Mouse (Mus musculus) A20 (cell line): Measurements from ENCODE around the gene Anks1b.

Source experiments
- DNase-seq: peaks from one replicate; pipeline ENCODE4 v3.0.0-alpha.2; 2011; ENCODE audit warnings: low read depth, low spot score

The Anks1b gene

GRCm38 (mm10) chr10:90808616-90809310 is 935.5 kb downstream of the Anks1b start:
- DNase-seq, result no peak

DNA sequence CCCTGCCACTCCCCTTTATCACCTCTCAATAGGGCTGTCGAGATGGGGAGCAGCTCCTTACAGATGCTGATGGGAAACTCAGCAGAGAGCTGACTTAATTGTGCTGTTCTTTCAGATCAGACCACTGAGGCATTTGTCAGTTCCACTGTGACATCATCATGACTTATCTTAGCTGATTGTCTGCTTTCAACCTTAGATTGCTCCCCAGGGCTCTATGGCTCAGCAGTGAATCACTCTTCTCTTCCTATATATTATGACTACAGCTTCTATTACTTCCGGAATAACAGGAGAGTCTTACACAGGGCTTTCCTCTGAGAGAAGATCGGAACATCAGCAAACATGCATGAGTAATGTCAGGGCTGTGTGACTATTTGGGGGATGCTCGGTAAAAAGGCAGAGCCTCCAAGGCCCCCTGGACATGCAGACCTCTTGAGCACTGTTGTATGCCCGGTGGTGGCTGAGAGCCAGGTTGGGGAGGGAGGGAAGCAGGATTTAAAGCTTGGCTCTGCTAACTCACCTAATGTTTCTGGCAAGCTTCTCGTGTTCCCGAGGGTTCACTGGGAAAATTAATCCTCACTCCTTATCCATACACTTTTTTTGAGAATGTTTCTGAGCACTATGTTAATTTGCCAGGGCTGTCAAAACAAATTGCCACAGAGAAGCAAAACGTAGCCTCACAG is 936.7 kb downstream of the Anks1b start:
- DNase-seq, result no peak

DNA sequence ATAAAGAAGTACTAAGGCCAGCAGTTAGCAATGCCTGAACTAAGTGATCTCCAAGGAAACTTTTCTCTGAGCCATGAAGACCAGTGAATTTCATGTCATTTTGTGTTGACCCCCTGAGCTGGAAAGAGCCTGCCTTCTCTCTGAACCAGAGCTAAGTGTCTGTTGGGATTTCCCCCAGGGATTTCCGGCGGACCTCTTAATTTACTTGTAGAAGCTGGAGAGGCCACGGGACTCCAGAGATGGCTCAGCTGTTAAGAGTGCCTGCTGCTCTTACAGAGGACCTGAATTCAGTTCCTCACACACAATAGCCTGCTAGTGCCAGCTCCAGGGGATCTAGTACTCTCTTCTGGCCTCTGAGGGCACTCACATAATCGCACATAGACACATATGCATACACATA is 938.1 kb downstream of the Anks1b start:
- no peak for DNase-seq

- DNase-seq, result no peak
Measured at GRCm38 (mm10) chr10:90813326-90813725, 940.0 kb downstream of the Anks1b start.

GRCm38 (mm10) chr10:90814412-90814811 is 941.1 kb downstream of the Anks1b start:
- no peak for DNase-seq

GRCm38 (mm10) chr10:90818246-90818937 is 945.1 kb downstream of the Anks1b start:
- no peak for DNase-seq

DNA sequence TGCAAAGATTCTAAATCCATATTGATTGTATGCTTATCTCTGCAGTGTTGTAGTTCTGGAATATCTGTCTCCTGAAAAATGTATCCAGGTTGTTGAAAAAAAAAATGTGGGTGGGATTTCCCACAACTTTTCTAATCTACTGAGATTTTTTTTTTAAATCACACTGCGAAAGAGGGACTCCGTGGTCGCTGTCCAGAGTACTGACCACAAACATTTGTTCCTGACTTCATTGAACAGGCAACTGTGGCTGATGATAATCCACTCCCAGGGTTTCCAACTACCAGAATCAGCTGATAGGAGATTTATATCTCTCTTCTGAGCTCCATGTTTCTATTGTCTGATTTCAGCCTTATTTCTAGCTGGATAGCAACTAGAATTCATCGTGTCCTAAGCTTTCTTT is 950.1 kb downstream of the Anks1b start:
- DNase-seq, result no peak

- no peak for DNase-seq
Measured at GRCm38 (mm10) chr10:90824692-90825091, 951.4 kb downstream of the Anks1b start.

DNA sequence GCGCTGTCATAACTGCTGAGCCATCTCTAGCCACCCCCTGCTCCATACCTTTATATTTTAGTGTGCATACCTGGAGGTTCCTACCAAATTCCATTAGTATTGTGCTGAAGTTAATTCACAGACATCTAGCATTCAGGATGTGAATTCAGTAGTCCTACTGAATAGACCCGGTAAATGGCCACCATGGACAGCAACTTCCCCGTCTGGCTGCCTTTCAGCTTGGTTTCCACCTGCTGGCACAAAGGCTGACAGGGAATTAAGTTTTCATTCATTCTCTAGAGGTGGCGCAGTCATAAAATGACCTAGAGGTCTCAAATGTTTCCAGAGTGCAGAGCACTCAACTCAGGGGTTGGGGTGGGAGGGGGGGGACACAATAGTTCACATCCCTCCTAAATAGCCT is 953.6 kb downstream of the Anks1b start:
- no peak for DNase-seq

DNA sequence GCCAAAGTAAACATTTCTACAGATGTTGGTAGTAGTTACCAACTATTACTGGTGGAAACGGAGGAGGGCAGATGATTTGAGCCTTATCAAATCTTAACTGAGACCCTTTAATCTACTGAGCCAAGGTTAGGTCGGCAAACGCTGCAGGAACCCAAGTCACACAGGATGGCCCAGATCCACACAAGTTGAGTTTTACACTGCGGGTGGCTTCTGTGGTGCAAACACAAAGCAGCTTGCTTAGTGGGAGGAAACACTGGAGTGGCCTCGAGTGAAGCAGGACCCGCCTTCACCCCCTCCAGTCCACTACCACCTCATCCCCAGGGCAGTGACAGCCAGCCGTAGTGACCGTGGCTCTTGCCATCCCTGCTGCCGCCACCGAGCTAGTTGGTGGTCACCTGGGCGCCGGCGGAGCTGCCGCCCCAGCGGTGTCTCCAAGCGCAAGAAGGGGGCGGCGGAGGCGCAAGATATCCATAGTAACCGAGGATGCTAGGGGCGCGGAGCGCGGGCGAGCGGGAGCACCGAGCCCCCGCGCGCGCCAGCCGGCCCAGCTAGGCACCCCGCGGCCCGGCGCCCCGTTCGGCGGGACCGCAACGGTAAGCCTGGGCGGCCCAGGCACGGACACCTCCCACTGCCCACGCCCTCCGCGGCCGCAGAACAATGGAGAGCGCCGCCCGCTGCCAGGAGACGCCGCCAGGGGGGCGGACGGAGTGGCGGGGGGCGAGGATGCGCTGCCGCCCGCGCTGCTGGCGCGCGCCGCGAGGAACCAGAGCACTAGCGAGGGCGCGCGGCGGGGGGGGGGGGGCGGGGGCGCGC is 955.5 kb downstream of the Anks1b start:
- DNase-seq, result no peak

DNA sequence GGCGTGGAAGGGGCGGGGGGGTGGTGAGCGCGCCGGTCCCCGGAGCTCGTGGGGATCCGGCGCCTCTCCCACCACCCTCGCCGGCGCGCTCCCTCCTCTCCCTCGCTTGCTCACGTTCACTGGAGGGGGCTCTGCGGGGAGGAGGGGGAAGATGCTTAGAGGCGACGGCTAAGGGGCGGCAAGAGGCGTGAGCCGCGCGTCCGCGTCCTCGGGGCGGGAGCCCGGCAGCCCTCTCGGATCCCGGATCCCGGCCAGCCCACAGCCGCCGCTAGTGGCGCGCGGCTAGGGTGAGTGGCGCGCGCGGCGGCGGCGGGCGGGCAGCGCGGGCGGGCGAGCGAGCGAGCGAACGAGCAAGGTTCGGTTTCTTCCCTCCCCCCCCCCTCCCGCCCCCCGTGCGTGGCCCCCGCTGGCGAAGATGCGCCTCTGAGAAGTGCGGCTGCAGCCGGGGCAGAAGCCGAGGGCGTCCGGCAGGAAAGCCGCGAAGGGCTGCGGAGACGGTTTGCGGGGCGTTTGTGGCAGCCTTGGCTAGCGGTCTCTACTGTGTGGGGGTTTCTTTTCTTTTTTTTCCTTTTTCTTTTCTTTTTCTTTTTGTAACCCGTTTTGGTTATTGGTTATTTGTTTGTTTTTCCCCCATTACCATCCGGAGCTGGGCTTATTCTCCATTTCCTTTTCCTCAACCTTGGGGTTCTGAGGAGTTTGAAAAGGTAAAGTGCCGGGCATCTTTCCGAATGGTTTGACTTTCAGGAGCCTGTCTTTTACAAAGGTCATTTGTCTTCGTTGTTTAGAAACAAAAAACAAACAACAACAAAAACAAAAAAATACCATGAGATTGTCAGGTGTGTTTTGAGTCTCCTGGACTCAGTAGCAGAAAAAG is 956.3 kb downstream of the Anks1b start:
- no peak for DNase-seq

- DNase-seq, result no peak
Measured at GRCm38 (mm10) chr10:90830268-90830585, 956.9 kb downstream of the Anks1b start.

GRCm38 (mm10) chr10:90830591-90831287 is 957.4 kb downstream of the Anks1b start:
- DNase-seq, result no peak

DNA sequence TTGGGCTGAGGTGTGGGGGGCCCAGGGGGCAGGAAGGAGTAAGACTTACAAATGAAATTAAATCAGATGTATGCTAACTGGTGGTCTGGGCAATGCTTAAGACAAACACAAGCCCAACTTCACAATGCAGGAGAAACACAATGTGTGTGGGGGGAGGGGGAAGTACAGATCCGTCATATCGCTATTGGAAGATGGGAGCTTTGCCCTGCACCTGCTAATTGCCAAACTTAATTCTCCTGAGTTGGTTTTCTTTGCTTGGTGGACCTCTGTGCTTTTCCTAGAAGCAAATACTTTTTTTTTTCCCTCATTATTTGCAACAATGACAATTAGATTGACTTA is 957.9 kb downstream of the Anks1b start:
- no peak for DNase-seq

- no peak for DNase-seq
Measured at GRCm38 (mm10) chr10:90834306-90834705, 961.0 kb downstream of the Anks1b start.

DNA sequence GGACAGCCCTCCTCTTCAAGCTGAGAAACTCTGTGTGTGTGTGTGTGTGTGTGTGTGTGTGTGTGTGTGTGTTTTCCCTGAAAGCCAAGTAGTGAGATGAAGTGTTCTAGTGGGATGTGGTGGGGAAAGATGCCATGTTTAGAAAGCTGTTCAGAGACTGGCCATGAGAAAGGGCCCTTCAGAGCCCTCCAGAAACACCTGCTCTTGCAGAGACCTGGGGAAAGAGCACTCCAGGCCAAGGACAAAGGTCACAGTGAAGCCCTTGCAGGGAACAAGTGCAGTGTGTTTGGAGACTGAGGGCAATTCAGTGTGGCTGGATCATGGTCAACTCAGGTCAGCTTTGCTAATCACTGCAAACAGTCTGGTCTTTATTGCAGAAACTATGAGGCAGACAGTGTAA is 961.9 kb downstream of the Anks1b start:
- DNase-seq, result no peak

- DNase-seq, result no peak
Measured at GRCm38 (mm10) chr10:90839611-90840335, 966.5 kb downstream of the Anks1b start.

- no peak for DNase-seq
Measured at GRCm38 (mm10) chr10:90842398-90842797, 969.1 kb downstream of the Anks1b start.

DNA sequence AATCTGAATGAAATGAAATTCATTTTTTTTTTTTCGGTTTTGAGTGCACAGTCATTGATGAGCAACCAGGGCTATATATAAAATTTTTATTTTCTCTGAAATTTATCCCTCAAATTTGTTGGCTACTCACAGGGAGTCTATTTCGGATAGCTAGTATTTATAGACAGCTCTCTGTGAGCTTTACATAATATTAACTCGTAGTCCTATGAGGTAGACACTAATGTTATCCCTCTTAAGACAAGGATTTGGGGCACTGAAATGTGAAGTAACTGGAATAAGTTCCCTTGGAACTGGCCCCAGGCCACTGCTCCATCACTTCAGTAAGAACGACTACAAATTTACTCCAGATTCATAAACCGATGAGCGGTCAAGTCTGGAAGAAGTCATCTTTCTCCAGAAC is 977.8 kb downstream of the Anks1b start:
- DNase-seq, result no peak

DNA sequence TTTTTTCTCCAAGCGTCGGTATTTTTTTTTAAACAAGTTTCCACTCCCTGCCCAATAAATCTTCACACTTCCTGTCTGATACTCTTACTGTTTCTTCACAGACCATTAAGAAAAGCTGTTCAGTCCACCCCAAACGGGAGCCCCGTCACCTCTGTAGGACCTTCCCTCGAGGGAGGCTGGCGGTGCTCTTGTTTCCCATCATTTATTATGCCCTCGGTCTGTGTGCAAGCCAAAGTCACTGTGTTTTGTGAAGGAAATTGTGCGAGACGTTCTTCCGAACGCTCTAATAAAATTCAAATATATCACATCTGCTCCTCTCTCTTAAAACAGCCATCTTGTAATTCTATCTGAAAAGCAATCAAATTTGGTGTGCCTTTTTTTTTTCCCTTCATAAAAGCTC is 978.7 kb downstream of the Anks1b start:
- no peak for DNase-seq
